Mouse (Mus musculus) ES-Bruce4 (cell line): ENCODE data around the gene Nfkbie. TPM values are rescaled to one million over a fixed set of nuclear protein-coding genes. Genes with fewer than 3 reads are reported as not detected.

Experiments used
- H3K27ac ChIP-seq: 2 replicates; pipeline ENCODE4 v1.5.1; 2012; ENCODE audit warnings: low read length, inconsistent platforms; ENCODE audit not compliant: insufficient read depth
- H3K27me3 ChIP-seq: 2 replicates; pipeline ENCODE4 v1.6.1; 2012; ENCODE audit warnings: mild to moderate bottlenecking, low read length, inconsistent platforms; ENCODE audit not compliant: control insufficient read depth, poor library complexity, insufficient read depth, severe bottlenecking
- H3K36me3 ChIP-seq: 2 replicates; pipeline ENCODE4 v1.6.1; 2012; ENCODE audit warnings: inconsistent platforms, mild to moderate bottlenecking, low read length, moderate library complexity; ENCODE audit not compliant: control insufficient read depth, poor library complexity, insufficient read depth, severe bottlenecking
- H3K4me1 ChIP-seq: one replicate; pipeline ENCODE4 v1.8.1; 2011; ENCODE audit warnings: low read length; ENCODE audit not compliant: control insufficient read depth, insufficient read depth
- H3K4me3 ChIP-seq: 2 replicates; pipeline ENCODE4 v1.5.1; 2011; ENCODE audit warnings: low read depth, mild to moderate bottlenecking, low read length
- H3K9ac ChIP-seq: 2 replicates; pipeline ENCODE4 v1.6.1; 2012; ENCODE audit warnings: low read depth, mild to moderate bottlenecking, inconsistent platforms; ENCODE audit not compliant: poor library complexity, severe bottlenecking
- H3K9me3 ChIP-seq: replicated peaks from 2 replicates; pipeline ENCODE4 v1.6.1; 2012; ENCODE audit warnings: mild to moderate bottlenecking, low read length, inconsistent platforms; ENCODE audit not compliant: control insufficient read depth, poor library complexity, insufficient read depth, severe bottlenecking
- CTCF ChIP-seq: IDR thresholded peaks from one replicate; pipeline ENCODE4 v1.8.1; 2011; ENCODE audit warnings: low read depth, low read length
- EP300 ChIP-seq: IDR thresholded peaks from 2 replicates; pipeline ENCODE4 v1.6.1; 2011; ENCODE audit warnings: low read depth, low read length; ENCODE audit not compliant: insufficient read depth
- POLR2A ChIP-seq: IDR thresholded peaks from one replicate; pipeline ENCODE4 v1.8.1; 2011; ENCODE audit warnings: low read length; ENCODE audit not compliant: insufficient read depth
- polyA plus RNA-seq: library from polyadenylated mRNA; stranded (reverse); fragments of >200 nt; gene quantifications from 2 replicates; pipeline ENCODE4 v1.2.4, GENCODE M21; 2011; ENCODE audit warnings: low read depth; ENCODE audit not compliant: missing spikeins, insufficient read depth, insufficient read length

Nfkbie gene
- polyA plus RNA-seq, 1 experiment: 2.7 TPM

DNA sequence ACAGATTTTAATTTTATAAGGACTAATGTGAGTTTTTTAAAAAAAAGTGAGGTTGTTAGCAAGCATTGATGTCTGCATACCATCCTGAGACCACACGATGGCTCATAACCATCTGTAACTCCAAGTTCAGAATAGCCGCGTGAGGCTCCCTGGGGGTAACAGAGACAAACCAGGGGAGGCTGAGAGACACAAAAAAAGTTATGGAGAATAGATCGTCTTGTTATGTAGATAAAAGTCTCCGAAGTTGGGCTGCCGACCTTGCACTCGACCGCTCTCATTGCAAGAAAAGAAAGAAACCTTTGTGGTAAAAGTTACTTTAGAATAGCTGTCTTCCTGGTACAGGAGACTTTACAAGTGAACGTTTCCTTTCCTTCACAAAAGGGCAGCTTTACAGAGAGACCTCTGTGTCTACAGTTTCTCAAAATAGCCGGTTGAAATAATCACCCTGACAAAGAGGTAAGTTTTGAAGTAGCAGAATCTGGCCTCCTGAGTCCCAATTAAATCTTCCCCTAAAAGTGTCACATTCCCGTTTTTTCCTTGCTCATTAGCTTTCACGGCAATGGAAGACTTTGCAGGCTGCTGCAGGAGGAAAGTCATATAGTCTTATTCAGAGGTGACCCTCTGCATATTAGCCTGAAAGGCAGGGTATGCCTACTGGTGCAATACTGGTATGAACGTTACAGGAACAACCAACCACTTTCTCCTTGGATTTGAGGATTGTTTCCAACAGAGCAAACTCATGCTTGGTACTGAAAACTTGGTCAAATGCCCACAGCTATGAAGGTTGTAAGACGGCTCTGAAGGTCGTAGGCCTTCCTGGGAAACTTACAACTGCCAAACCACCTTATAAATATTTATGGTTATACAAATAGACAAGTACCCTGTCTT is 51.7 kb downstream of the Nfkbie start:
- Histone ChIP-seq H3K4me3 (no peak overlapping the region), H3K27me3 (no peaks in the 10 kb centered on the region), H3K27ac (peak overlapping the region; percentile 100), H3K9ac (no peak overlapping the region), H3K9me3 (no peaks in the 10 kb centered on the region), H3K36me3 (no peaks in the 10 kb centered on the region), H3K4me1 (peaks cover 8% of the 10 kb centered on the region)
- TF ChIP-seq CTCF (no peak), EP300 (peak; percentile 95), POLR2A (no peak)

DNA sequence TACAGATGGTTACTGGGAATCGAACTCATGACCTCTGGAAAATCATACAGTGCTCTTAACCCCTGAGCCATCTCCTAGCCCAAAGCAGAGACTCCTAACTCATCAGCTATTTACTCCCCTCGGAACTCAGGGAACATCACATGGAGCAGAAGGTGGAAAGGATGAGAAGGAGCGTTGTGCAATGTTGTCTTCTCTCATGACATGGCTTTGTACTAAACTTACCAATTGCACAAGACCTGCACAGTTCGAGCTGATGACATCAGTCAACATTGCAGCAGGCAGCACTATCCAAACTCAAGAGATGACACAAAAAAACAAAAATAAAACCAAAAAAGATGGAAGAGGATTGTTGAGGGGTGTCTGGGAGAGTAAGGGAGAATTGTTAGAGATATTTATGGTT is 52.9 kb downstream of the Nfkbie start:
- H3K27ac ChIP-seq: peak overlapping the region; percentile 82
- H3K27me3 ChIP-seq: no peaks in the 10 kb centered on the region
- H3K9me3 ChIP-seq: no peaks in the 10 kb centered on the region
- H3K9ac ChIP-seq: no peak overlapping the region
- no peaks in the 10 kb centered on the region for H3K36me3 ChIP-seq
- H3K4me1 ChIP-seq: peaks cover 8% of the 10 kb centered on the region
- no peak overlapping the region for H3K4me3 ChIP-seq
- TF ChIP-seq POLR2A (no peak), CTCF (no peak), EP300 (no peak)

DNA sequence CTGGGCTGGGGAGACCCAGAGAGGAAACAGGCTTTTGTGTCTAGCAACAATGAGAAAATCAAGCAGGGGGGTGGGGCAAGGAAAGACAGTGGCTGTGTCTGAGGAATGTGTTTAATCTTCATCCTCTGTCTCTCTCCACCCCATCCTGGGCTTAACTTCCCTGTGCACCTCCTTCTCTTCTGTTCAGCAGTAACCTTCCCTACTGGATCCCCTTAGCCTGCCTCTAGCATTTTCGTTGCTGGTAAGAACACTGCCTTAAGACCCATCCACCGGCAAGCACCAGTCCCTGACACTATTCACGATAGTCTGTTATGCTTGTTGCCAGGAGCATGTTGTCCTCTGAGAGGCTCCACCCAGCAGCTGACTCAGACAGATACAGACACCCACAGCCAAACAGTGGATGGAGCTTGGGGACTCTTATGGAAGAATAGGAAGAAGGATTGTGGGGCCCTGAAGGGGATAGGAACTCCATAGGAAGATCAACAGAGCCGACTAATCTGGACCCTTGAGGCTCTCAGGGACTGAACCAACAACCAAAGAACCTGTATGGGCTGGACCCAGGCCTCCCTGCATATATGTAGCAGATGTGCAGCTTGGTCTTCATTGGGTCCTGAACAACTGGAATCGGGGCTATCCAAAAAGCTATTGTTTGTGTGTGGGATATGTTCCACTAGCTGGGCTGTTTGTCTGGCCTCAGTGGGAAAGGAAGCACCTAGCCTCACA is 54.8 kb downstream of the Nfkbie start:
- TF ChIP-seq POLR2A: no peak
- TF ChIP-seq EP300: 0 out of 2 replicates have a peak, but pooled peaks have one; percentile 6
- no peak for TF ChIP-seq CTCF
- Histone ChIP-seq H3K36me3 (no peaks in the 10 kb centered on the region), H3K4me3 (peak overlapping the region; percentile 14; the same call in 1 of the 2 replicates), H3K9me3 (no peaks in the 10 kb centered on the region), H3K4me1 (peaks cover 8% of the 10 kb centered on the region), H3K27me3 (no peaks in the 10 kb centered on the region), H3K9ac (peak overlapping the region; percentile 48), H3K27ac (peak overlapping the region; percentile 81)

DNA sequence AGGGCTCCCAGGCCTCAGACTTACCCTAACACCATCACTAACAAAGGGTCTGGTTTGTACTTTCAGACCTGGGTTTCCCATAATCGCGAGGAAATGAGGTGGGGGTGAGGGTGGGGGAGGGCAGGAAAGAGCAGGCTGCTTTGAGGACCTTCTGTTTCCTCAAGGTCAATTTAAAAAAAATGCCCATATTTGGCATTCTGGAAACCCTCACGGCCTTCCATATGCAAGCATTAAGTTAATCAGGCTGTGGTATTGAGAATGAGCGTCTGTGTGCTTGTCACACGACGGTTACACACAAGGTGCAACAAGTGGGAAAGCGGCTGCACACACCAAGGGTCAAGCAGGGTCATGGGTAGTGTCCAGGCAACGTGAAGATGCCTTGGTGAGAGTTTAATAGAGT is 56.5 kb downstream of the Nfkbie start:
- no peak overlapping the region for H3K27ac ChIP-seq
- H3K9ac ChIP-seq: no peak overlapping the region
- H3K9me3 ChIP-seq: no peaks in the 10 kb centered on the region
- TF ChIP-seq EP300 (no peak), CTCF (no peak), POLR2A (no peak)
- no peak overlapping the region for H3K4me3 ChIP-seq
- H3K27me3 ChIP-seq: no peaks in the 10 kb centered on the region
- peaks cover 13% of the 10 kb centered on the region for H3K4me1 ChIP-seq
- no peaks in the 10 kb centered on the region for H3K36me3 ChIP-seq

Other genes starting within 250 kb of the Nfkbie start
- gene Cdc5l, start 122.0 kb upstream of the Nfkbie start, polyA plus RNA-seq: 135 and 137 TPM in 2 replicates
- gene Spats1, start 80.3 kb upstream of the Nfkbie start, polyA plus RNA-seq: 3.0 and 3.2 TPM in 2 replicates
- 18.1 and 19.0 TPM in 2 replicates for gene Aars2, start 48.9 kb upstream of the Nfkbie start, polyA plus RNA-seq
- gene Tcte1, start 32.3 kb upstream of the Nfkbie start, polyA plus RNA-seq: not detected in 2 replicates
- 1.5 and 1.8 TPM in 2 replicates for gene Tmem151b, start 6.0 kb upstream of the Nfkbie start, polyA plus RNA-seq
- gene Slc35b2, start 8.2 kb downstream of the Nfkbie start, polyA plus RNA-seq: 28.2 and 31.7 TPM in 2 replicates
- gene Hsp90ab1, start 17.6 kb downstream of the Nfkbie start, polyA plus RNA-seq: 3,626 and 3,708 TPM in 2 replicates
- gene Slc29a1, start 43.9 kb downstream of the Nfkbie start, polyA plus RNA-seq: 132 and 134 TPM in 2 replicates
- 19.2 and 22.6 TPM in 2 replicates for gene Mymx, start 46.4 kb downstream of the Nfkbie start, polyA plus RNA-seq
- 1.4 and 1.9 TPM in 2 replicates for gene Capn11, start 103.6 kb downstream of the Nfkbie start, polyA plus RNA-seq
- gene Mrpl14, start 130.6 kb downstream of the Nfkbie start, polyA plus RNA-seq: 31.8 and 42.7 TPM in 2 replicates
- 112 and 129 TPM in 2 replicates for gene Tmem63b, start 131.2 kb downstream of the Nfkbie start, polyA plus RNA-seq
- not detected in 2 replicates for gene 1600014C23Rik, start 178.1 kb downstream of the Nfkbie start, polyA plus RNA-seq